Mouse (Mus musculus): ENCODE measurements around the gene Fndc3b. TPM values are rescaled to one million over a fixed set of nuclear protein-coding genes. Genes with fewer than 3 reads are reported as not detected.
"Not testable (repeated sequence)": the region's sequence is repeated elsewhere in the genome, so short reads cannot be mapped to it uniquely, and the experiment has no call there.

The Fndc3b gene
- total RNA-seq, 2 experiments from 2014 or later = 128 to 148 TPM

DNA sequence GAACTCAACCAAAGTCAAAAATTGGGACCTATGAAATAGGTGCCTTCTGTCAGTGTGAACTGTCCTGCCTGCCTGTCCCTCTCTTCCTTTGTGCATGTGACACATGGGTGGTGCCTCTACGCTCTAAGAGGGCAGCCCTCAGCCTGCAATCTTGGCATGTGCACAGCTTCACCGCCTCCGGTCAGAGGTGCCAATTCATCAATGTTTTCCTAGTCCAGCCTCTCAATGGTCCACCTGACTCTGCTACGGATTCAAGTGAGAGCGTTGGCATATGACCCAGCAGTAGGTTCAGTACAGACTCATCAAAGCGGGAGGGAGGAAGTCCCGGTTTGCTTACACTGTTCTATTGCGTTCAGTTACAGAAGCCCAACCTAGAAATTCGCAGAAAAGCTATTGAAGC, 192.2 kb downstream of the Fndc3b start:
- DNase-seq (ENCODE audit: low spot score in 2 of 2) = no peak

DNA sequence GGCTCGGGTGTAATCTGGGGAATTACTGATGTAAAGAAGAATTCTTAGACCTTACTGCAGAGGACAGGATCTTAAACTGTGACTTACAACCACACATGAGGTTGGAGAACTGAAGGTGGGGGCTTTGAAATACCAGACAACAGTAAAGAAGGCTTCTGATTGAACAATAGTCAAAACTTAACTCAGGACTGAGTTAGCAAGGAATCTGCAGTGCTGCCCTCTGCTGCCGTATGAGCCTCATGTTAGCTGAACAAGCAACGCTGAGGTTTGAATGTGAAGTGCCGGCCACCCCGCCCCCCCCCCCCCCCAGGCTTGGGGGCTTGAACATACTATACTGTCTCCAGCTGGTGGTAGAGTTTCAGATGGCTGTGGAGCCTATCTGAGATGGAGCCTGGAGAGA, 194.6 kb downstream of the Fndc3b start:
- no peak for DNase-seq (ENCODE audit: low spot score in 2 of 2)

DNA sequence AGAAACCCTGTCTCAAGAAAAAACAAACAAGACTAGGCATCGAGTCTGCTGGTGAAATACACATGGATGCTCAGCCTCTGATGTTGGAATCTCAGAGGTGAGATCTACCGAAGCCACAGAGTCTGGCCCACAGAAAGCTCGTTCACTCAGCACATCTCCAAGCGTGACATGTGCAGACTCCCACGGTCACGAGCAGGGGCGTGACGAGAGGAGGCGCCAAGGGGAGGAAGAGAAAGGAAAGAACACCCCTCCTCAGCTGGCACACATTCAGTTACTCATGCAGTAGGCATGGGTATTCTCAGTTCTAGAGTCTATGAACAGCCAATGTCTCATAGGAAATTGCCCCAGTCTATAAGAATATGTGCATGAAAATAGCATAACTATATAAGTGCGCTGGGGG, 199.3 kb downstream of the Fndc3b start:
- no peak for DNase-seq (ENCODE audit: low spot score in 2 of 2)

DNA sequence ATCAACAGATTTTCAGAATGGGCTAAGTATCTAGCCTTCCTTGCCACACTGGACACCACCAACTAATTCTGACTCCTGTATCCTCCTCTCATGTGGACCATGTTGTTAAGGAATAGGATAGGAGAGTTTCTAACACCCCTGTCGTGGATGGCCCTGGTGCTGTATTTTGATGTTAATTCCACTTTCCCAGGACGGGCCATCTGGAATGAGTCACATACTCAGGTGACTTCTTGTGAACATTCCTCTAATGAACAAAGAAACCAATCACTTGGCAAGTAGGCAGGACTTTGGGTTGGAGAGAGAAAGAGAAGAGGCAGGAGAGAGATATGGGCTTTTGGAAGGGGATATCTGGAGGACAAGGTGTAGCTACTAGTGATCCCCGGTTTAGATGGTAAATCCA, 204.2 kb downstream of the Fndc3b start:
- DNase-seq (ENCODE audit: low spot score in 2 of 2) = no peak

DNA sequence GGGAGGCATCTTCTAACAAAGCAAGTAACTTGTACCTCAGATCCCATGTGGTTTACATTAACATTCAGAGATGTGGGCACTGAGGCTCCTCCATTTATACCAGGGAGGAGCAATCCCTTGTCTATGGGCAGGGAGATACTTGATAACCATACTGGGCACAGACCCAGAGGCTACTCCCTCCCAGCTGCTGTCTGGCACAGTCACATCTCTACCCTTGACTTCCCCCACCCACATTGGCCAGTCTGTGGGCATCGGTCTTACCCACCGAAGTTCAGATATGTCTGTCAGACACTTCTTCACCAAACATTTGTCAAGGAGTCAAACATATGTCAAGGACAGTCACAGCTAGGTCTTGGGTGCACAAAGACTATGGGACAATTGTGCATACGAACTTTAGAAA, 205.5 kb downstream of the Fndc3b start:
- DNase-seq (ENCODE audit: low spot score in 2 of 2) = no peak

DNA sequence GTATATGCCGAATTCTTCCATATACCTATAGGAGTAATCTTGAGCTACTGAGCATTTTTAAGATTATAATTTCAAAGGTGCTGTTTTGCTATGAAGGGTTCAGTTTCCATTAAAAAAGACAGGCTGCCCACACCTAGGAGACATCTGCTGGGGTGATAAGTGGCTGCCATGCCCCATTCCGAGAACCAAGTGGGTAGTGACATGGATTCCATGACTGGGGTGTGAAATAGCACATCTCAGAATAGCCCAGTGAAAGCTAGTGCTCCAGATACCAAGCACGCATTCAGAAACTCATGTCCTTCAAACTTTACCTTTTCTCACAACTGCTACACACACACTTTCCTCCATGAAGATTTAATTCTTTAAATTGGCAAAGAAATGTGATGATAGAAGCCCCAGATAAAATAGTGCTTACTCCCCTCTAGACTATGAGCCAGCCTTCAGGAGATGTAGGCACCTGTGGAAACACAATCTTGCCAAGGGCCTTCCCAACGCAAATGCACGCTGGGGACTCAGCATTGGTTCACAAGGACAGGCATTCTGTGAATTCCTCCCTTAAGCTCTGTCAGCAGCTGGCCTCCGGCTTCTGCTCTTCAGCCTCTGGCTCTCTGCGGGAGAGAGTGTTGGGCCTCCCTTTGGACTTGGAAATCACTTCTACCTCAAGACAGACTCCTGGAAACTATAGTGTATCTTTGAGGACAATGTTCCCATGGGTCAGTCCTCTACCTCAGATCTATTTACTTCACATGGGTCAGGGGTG, 207.6 kb downstream of the Fndc3b start:
- DNase-seq (ENCODE audit: low spot score in 2 of 2) = no peak

DNA sequence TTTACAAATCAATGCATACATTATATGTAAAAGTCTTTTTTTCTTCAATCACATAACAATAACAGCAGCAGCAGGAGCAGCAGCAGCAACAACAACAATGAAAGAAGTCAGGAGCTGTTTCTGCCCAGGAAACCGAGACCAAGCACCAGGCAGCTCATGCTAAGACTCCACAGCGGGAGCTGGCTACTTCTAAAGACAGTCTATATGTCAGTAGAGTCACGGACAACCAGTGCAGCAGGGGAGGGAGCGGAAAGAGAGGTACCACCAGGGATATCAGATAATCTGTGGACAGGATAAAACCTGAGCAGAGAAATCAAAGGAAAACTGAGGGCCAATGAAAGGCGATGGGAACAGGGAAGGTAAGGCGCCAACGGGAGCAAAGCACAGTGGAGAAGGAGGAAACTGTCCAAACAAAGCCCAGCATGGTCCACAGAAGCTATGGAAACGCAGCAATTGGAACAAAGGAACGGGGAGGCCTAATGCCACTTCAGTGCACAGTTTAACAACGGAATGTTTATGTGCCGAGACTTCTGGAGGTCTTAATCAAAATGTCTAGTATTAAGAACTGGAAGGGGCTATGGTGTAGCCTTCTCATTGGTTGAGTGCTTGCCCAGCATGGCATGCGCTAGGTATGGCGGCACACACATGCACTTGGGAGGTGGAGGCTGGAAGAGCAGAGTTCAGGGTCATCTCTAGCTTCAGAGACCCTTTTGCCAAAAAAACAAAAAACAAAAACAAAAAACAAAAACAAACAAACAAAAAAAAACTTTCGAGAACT, 215.6 kb downstream of the Fndc3b start:
- no peak for DNase-seq (ENCODE audit: low spot score in 2 of 2)

DNA sequence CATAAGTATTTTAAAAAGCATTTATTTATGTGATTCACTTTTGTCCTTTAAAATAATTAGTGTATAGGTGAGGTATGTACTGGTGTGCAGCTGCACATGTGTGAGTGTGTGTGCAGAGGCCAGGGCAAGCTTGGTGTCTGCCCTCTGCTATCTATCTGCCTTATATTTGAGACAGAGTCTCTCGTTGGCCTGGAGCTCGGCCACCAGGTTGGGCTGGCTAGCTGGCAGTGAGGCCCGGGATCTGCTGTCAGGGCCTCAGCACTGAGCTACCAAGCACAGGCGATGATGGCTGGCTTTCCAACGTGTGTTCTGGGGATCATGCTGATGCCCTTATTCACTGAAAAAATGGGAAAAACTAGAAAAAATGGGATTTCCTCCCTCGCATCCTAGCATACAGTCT, 216.4 kb downstream of the Fndc3b start:
- no peak for DNase-seq (ENCODE audit: low spot score in 2 of 2)

DNA sequence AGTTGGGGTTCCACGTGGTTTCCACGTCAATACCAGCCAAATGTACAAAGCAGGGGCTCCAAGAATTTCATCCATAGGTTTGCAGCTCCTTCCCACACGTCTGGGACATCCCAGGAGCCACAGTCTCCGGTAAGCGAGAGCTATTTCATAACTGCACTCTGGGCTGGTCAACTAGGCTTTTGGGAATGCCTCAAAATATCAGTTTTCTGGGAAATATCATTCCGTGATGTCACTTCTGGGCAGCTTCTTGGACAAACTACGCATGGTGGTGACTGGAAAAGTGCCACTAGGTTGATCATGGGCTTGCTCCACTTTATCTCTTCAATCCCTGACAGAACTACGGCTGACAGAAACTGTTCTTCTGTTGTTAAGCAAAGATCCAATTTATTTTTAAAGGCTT, 217.0 kb downstream of the Fndc3b start:
- DNase-seq (ENCODE audit: low spot score in 2 of 2) = no peak

DNA sequence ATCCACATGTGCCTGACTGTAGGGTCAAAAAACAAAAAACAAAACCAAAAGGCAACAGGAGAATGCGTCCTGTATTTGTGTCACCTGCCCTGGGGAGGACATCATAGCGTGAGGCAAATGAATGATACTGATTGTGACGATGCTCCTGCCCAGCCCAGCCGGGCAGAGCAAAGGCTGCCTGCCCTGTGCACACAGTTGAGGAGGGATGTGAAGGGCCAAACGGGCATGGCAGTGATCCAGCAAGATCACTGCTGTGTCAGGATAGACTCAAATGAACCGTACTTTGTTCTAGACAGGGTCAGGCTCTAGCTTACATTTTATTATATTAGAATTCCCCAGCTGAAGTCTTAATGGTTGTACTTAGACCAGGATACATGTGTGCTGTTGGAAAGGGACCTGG, 219.3 kb downstream of the Fndc3b start:
- no peak for DNase-seq (ENCODE audit: low spot score in 2 of 2)

DNA sequence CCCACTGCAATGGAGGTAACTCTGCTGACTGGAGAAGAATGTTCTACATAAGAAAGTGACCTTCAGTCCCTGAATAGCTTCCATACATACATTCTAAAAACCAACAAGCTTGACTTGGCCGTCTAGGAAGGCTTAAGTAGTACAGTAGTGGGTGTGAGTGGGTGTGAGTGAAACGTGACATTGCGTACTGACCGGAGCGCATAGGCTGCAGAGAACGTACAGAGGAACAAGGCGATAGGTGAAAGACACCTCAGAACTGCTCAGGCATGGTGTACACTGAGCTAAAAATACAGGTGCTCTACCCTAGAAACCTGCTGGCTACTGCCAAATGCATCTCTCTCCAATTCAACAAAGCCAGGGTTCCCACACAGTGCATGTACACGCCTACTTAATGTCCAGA, 219.7 kb downstream of the Fndc3b start:
- no peak for DNase-seq (ENCODE audit: low spot score in 2 of 2)

DNA sequence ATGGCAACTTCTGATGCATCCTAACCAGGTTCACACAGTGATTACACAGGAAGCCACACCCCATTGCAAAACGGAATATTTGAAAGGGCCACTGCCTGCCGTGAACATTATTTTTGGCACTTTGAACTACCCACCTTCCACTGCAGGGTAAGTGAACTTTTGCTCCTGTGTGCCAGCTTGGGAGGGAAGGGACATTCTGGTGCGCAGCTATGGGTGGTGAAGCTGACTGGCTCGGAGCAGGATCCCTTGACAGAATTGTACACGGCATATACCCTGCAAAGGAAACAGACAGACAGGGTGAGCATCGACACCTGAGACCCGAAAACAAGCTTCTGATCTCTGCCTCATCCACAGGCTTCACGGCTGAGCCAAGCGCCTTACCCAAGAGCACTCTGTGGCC, 220.2 kb downstream of the Fndc3b start:
- DNase-seq (ENCODE audit: low spot score in 2 of 2) = no peak

DNA sequence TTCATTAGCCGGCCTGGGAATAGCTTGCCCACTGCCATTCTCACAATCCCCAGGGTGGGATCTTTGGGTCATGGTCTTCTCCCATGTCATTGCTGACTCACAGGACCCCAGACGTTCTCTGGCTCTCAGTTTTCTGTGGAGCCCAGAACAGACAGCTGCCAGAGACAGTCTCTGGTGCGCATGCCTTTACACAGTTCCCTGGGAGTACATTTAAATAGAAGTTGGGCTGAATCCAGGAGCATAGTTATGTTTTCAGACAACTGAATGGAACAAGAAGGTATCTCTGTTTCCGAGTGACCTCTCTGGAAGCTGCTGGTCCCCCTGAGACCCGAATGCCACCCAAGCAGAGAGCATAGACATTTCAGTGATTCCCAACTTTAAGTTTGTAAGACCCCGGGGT, 221.6 kb downstream of the Fndc3b start:
- DNase-seq (ENCODE audit: low spot score in 2 of 2) = no peak

DNA sequence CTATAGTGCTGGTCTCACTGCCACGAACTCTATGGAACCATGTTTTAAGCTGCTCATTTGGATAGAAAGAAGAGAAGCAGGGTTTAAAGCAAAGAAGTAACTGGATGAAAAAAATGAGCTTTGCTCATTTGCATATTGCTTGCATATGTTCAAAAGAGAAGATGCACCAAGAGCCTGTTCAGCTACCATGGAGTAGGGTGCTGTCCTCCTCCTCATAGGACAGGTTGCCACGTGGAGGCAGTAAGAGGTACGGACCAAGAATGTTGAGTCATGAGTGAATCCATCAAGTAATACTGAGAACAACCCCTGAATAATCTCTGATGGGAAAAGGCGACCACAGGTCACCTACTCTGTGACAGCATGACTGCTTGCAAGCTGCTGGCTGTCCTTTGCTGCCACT, 226.0 kb downstream of the Fndc3b start:
- no peak for DNase-seq (ENCODE audit: low spot score in 2 of 2)

DNA sequence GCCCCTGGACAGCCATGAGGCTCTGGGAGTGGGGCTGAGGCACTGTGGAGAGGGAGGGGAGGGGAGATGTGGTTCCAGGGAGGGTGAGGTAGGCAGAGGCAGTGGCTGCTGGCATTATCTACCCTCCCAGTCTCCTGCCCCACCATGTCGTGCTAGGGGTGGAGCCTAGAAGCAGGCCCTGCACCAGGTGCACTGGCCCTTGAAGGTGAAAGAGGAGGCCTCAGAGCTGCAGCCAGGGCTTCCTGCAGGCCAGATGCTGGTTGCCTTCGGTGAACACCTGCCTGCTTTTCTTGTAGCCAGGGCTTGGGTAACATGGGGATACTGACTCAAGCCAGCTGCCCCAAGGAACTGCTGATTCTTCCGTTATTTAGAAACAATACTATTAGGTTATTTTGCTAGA, 226.4 kb downstream of the Fndc3b start:
- no peak for DNase-seq (ENCODE audit: low spot score in 2 of 2)

DNA sequence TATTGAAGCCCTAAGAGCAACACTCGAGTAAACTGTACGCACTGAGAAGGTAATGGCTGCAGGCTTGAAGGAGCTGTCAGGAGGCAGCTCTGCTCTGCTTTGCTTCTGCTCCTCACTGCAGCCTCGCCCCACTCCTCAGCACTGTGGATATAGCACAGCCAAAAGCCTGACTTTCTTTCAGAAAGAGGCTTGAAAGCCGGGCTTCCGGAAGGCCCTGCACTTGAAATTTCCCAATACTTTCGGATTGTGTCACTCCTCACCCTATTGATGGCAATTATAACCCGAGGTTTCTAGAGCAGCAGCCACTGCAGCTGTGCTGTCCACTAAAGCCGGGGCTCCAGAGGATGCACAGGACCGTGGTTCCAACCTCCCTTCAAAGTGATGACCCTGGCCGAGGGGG, 227.3 kb downstream of the Fndc3b start:
- no peak for DNase-seq (ENCODE audit: low spot score in 2 of 2)

DNA sequence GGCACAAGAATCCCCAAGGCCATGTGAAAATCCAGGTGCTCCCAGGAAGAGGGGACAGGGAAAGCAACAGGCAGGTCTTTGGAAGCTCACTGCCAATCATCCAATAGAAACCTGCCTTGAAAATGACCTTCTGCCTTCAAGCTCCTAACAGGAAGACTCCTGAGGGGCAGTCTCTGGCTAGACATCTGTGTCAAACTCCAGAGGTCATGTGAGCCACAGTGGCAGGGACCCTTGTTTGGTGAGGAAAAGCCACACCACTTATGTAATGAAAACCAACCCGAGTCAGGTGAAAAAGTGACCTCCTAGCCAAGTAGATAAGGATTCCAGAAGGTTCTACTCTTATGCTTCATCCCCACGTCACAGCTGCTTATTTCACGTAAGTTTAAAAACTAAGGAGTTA, 227.8 kb downstream of the Fndc3b start:
- DNase-seq (ENCODE audit: low spot score in 2 of 2) = no peak

DNA sequence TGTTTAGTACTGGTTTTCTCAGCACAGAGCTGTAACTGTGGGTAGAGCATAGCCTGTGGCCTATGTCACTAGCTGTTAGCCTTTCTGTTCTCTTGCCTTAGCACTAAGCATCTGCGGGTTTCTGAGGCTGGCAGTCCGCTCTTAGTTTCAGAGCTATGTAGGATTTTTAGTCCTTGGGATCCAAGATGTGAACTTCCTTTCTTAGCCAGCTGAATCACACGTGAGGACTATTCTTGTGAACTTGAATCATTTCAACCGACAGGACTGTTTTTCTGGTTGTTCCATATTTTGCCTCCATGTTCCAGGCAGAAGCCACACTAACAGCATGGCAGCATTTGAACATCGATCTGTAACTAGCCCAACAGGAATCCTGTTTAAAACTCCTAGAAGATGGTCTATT, 229.4 kb downstream of the Fndc3b start:
- no peak for DNase-seq (ENCODE audit: low spot score in 2 of 2)

DNA sequence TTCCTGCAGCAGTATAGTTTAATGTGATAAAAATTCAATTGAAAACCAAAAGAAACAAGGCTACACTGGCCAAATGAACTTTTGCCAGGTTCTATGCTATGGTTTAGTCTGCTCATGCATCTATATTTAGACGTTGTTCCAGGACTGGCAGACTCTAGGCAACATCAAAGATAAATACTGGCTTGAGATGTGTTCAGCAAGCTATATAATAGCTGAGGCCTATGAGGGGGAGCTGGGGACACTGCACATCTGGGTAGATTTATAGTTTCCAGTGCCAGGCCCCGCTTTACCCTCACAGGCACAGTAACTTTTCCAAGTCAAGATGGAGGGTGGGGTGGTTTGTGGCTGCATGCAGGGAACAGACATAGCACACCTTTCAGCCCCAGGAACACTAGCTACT, 231.7 kb downstream of the Fndc3b start:
- no peak for DNase-seq (ENCODE audit: low spot score in 2 of 2)

DNA sequence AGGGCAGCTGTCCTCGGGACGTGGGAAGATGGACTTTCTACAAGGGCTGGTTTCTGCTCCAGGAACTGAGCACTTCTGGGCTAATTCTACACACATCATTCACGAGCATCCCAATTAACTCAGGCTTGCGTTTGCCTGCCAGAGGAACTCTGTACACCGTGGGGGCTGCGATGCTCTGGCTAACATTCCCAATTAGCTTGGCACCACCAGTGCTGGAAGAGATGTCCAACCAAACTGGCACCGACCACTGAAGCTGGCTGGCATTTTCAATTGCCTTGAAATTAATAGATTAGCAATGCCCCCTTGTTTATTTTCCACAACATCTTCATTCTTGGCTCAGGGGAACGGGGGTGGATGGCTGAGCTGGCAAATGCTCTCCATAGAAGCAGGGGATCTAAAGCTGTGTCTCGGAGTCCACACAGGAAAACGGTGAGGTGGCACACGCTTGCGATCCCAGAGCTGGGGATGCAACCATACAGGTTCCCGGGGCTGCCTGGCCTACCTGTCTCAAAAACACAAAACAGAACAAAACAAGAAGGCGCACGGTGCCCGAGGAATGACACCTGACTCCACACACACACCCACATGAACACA, 232.4 kb downstream of the Fndc3b start:
- no peak for DNase-seq (ENCODE audit: low spot score in 2 of 2)

DNA sequence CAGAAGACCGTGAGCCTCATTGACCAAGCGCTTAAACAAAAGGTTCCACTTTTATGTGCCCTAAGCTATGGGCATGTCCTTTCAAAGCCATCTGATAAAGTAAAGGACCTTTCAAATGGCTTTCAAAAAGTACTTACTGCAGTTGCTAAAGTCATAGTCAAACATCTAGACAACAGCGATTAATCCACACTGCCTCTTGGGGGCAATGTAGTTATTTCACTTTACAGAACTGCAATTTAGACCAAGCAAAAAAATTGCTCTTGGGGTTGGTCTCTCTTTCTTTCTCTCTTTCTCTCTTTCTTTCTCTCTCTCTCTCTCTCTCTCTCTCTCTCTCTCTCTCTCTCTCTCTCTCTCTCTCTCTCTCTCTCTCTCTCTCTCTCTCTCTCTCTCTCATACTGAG, 233.4 kb downstream of the Fndc3b start:
- DNase-seq (ENCODE audit: low spot score in 2 of 2) = not testable (repeated sequence)

DNA sequence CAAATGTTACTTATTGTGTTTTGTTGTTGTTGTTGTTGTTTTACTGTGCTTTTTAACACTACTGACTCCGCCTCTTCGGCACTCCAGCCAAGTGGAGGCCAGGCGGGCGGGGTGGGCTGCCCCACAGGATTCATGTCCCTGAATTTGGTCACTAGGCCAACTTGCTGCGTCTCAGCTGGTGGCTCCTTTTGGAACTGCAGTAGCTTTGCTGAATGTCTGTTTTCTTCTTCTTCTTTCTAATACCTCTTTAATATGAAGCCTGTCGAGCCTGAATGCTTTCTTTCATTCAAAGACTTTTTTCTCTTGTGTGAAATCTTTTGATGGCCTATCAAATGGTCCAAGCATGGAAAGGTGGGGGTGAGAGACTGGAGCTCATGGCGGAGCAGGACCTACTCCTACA, 235.2 kb downstream of the Fndc3b start:
- DNase-seq (ENCODE audit: low spot score in 2 of 2) = no peak

Measured in adrenal gland, adult 18-20 months (tissue).